Mouse (Mus musculus) spleen, adult 2 months (tissue): ENCODE measurements around the gene Celf1. TPM values are rescaled to one million over a fixed set of nuclear protein-coding genes. Genes with fewer than 3 reads are reported as not detected.

ENCODE experiments used
- DNase-seq, 2 experiments: peaks; one replicate each; pipeline versions ENCODE4 v3.0.0 to v3.0.0-alpha.2; 2012 to 2021; ENCODE audit warnings: low spot score in 2 of 2, low read depth in 1 of 2
- H3K27ac ChIP-seq: fragments of 200-500 bp; 2 replicates; pipeline ENCODE4 v1.5.1; 2012; ENCODE audit warnings: low read length, inconsistent platforms; ENCODE audit not compliant: insufficient read depth
- H3K27me3 ChIP-seq: fragments of 200-500 bp; 2 replicates; pipeline ENCODE4 v1.6.1; 2012; ENCODE audit warnings: mild to moderate bottlenecking, moderate library complexity, low read length, inconsistent platforms; ENCODE audit not compliant: control insufficient read depth, insufficient read depth
- H3K36me3 ChIP-seq: fragments of 200-500 bp; 2 replicates; pipeline ENCODE4 v1.6.1; 2012; ENCODE audit warnings: mild to moderate bottlenecking, low read length, inconsistent platforms; ENCODE audit not compliant: control insufficient read depth, insufficient read depth
- H3K4me1 ChIP-seq: fragments of 200-500 bp; 2 replicates; pipeline ENCODE4 v1.6.1; 2011; ENCODE audit warnings: inconsistent platforms; ENCODE audit not compliant: control insufficient read depth, insufficient read depth, insufficient read length
- H3K4me3 ChIP-seq: fragments of 200-500 bp; 2 replicates; pipeline ENCODE4 v1.5.1; 2011; ENCODE audit warnings: mild to moderate bottlenecking, inconsistent platforms; ENCODE audit not compliant: insufficient read depth, insufficient read length; ENCODE audit errors: extremely low read depth
- CTCF ChIP-seq: fragments of 200-500 bp; IDR thresholded peaks from 2 replicates; pipeline ENCODE4 v1.5.1; 2011; ENCODE audit warnings: mild to moderate bottlenecking, inconsistent platforms; ENCODE audit not compliant: insufficient read depth, insufficient read length, insufficient replicate concordance; ENCODE audit errors: extremely low read depth
- POLR2A ChIP-seq: fragments of 200-500 bp; IDR thresholded peaks from 2 replicates; pipeline ENCODE4 v1.6.1; 2011; ENCODE audit warnings: low read depth, low read length, inconsistent platforms
- WGBS: fragments of 180-500 bp; shearing (Covaris S2); methylation state at CpG from one replicate; pipeline ENCODE4 v1.1.7; 2018; 5-methylcytosine and 5-hydroxymethylcytosine counted together
- polyA plus RNA-seq: library from polyadenylated mRNA; depleted of rRNA; stranded (reverse); fragments of >200 nt; gene quantifications from 2 replicates; pipeline ENCODE4 v1.2.3, GENCODE M21; 2012

Gene Celf1
- polyA plus RNA-seq, 1 experiment = 35.3 TPM

- no peak for DNase-seq
- H3K4me1 ChIP-seq = no peaks in the 10 kb centered on the region; the same call in 1 of the 2 replicates
Measured at GRCm38 (mm10) chr2:90917999-90918698, 22.0 kb upstream of the Celf1 start.

DNA sequence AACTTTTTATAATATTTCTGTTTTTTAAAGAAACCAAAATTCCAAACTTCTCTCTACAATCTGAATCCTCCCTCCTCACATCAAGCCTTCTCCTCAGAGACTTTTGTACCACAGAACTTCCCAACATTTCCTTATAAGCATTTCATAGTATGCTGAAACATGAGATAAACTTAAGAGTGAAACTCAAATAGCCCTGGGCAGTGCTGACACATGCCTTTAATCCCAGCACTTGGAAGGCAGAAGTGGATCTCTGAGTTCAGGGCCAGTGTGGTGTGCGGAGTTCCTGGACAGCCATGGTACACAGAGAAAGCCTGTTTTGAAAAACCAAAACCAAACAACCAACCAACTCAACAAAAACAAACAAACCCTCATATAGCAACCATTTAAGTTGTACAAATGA lies 19.0 kb upstream of the Celf1 start:
- H3K27ac ChIP-seq = no peak overlapping the region
- H3K4me3 ChIP-seq = no peak overlapping the region
- WGBS = 91% methylated on average over 1 of the region's 1 CpGs
- H3K4me1 ChIP-seq = no peaks in the 10 kb centered on the region; the same call in 1 of the 2 replicates
- no peaks in the 10 kb centered on the region for H3K36me3 ChIP-seq
- H3K27me3 ChIP-seq = no peaks in the 10 kb centered on the region
- DNase-seq = no peak
- no peak for TF ChIP-seq POLR2A
- TF ChIP-seq CTCF = no peak

More at GRCm38 (mm10) chr2:90917999-90918698, 22.0 kb upstream of the Celf1 start:
- H3K36me3 ChIP-seq = no peaks in the 10 kb centered on the region
- peak overlapping the region; percentile 96 for H3K4me3 ChIP-seq
- H3K27me3 ChIP-seq = no peaks in the 10 kb centered on the region
- 12% methylated on average over 16 of the region's 16 CpGs for WGBS
- peak overlapping the region; percentile 88 for H3K27ac ChIP-seq
- TF ChIP-seq CTCF (no peak), POLR2A (no peak)

DNA sequence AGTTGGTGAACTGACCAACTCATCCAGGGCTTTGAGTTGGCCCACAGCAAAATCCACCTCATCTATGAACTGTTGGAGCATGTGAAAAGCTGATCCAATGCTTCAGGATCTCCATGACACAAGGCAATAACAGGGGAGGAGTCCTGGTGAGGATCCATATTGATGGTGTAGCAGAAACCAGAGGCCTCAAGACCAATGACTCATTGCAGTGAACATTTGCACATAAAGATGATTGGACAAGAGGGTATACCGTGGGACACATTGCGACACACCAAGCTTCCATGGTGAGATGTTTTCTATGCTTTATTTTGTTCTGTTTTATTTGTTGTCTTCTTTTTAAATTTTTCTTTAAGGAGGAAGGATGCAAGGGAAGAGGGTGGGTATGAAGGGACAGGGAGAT lies 17.5 kb upstream of the Celf1 start:
- no peak for DNase-seq
- H3K36me3 ChIP-seq = no peaks in the 10 kb centered on the region
- TF ChIP-seq CTCF (no peak), POLR2A (no peak)
- 95% methylated on average over 2 of the region's 2 CpGs for WGBS
- H3K27ac ChIP-seq = no peak overlapping the region
- H3K27me3 ChIP-seq = no peaks in the 10 kb centered on the region
- H3K4me1 ChIP-seq = no peaks in the 10 kb centered on the region; the same call in 1 of the 2 replicates
- H3K4me3 ChIP-seq = no peak overlapping the region

- H3K36me3 ChIP-seq = no peaks in the 10 kb centered on the region
- no peaks in the 10 kb centered on the region for H3K27me3 ChIP-seq
- TF ChIP-seq CTCF (no peak), POLR2A (no peak)
- WGBS = 91% methylated on average over 13 of the region's 13 CpGs
- no peaks in the 10 kb centered on the region for H3K4me1 ChIP-seq
- H3K4me3 ChIP-seq = no peak overlapping the region
- no peak overlapping the region for H3K27ac ChIP-seq
- DNase-seq = no peak
Measured at GRCm38 (mm10) chr2:90928566-90928965, 11.6 kb upstream of the Celf1 start.

DNA sequence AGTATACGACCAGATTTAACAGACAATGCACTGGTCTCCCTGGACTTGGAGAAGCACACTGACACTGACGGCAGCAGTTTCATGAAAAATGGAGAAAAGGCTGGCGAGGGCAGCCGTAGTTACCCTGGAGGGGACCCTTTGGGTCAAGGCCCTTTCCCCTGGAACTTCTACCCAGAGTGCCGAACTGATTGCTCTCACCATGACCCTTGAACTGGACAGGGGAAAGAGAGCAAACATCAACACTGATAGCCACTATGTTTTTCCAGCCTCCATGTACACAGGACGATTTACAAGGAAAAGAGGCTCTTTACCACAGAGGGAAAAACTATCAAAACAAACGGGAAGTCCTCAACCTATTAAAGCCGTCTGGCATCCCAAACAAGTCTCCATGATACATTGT lies 8.4 kb upstream of the Celf1 start:
- H3K27me3 ChIP-seq = no peaks in the 10 kb centered on the region
- no peak for DNase-seq
- 87% methylated on average over 8 of the region's 8 CpGs for WGBS
- no peak overlapping the region for H3K27ac ChIP-seq
- H3K4me1 ChIP-seq = no peaks in the 10 kb centered on the region
- no peak for TF ChIP-seq CTCF
- TF ChIP-seq POLR2A = no peak
- H3K4me3 ChIP-seq = no peak overlapping the region
- no peaks in the 10 kb centered on the region for H3K36me3 ChIP-seq

DNA sequence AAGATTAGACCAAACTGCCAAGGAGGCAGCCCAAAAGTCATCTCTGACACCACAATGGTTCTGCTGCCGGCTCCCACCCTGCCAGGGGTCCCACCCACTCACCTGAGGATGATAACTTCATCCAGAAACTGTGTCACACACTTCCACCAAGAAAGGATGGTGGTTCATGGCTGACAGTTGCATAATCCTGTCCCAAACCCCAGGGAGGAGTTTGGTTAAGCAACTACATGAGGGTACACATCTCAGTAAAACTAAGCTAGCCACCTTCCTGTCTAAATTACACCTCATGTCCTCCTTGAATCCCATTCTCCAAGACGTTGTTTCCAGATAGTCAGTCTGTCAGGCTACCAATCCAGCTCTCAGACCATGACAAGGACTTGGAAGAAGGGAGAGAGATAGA lies 7.9 kb upstream of the Celf1 start:
- TF ChIP-seq CTCF (no peak), POLR2A (no peak)
- H3K36me3 ChIP-seq = no peaks in the 10 kb centered on the region
- 76% methylated on average over 2 of the region's 2 CpGs for WGBS
- H3K4me3 ChIP-seq = no peak overlapping the region
- no peak overlapping the region for H3K27ac ChIP-seq
- no peak for DNase-seq
- H3K27me3 ChIP-seq = no peaks in the 10 kb centered on the region
- no peaks in the 10 kb centered on the region for H3K4me1 ChIP-seq

GRCm38 (mm10) chr2:90938362-90938761 lies 1.8 kb upstream of the Celf1 start:
- H3K4me1 ChIP-seq = peaks cover 3% of the 10 kb centered on the region; the same call in 1 of the 2 replicates
- no peak overlapping the region for H3K27ac ChIP-seq
- no peaks in the 10 kb centered on the region for H3K36me3 ChIP-seq
- TF ChIP-seq CTCF (no peak), POLR2A (no peak)
- H3K4me3 ChIP-seq = no peak overlapping the region
- H3K27me3 ChIP-seq = no peaks in the 10 kb centered on the region
- 79% methylated on average over 3 of the region's 3 CpGs for WGBS
- no peak for DNase-seq
